Mouse (Mus musculus): ENCODE results near the gene Rpl39l.
"Not testable (repeated sequence)": the region's sequence is repeated elsewhere in the genome, so short reads cannot be mapped to it uniquely, and the experiment has no call there.

The Rpl39l gene

DNA sequence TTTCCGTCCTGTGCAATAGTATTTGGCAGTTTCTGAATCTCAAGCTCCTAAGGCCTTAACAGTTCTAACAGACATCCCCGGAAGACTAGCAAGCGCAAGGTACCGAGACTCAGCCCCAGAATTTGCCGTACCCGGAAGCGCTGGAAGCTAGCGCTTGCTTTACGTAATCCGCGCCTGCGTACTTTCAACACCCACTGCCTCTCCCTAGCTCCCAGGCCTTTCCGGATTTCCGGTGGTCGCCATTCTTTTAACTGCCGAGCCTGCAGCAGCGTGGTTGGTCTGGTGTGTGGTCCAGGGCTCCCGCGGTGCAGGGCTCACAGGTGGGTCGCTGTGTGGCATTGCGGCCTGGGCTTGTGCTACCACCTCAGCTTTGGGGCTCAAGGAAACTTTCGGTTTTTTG, at the start of gene Rpl39l:
Gene Rpl39l, plus strand, starts transcription at position 222 of the 400 bp plus-strand sequence.
- DNase-seq = no peak

GRCm38 (mm10) chr16:10127586-10127985, 42.4 kb upstream of the Rpl39l start:
- DNase-seq = no peak

GRCm38 (mm10) chr16:10129052-10129911, 40.7 kb upstream of the Rpl39l start:
- no peak for DNase-seq

GRCm38 (mm10) chr16:10143166-10143565, 26.9 kb upstream of the Rpl39l start:
- peak; percentile 55 for DNase-seq

- no peak for DNase-seq
Observed at GRCm38 (mm10) chr16:10147401-10147800, 22.6 kb upstream of the Rpl39l start.

DNA sequence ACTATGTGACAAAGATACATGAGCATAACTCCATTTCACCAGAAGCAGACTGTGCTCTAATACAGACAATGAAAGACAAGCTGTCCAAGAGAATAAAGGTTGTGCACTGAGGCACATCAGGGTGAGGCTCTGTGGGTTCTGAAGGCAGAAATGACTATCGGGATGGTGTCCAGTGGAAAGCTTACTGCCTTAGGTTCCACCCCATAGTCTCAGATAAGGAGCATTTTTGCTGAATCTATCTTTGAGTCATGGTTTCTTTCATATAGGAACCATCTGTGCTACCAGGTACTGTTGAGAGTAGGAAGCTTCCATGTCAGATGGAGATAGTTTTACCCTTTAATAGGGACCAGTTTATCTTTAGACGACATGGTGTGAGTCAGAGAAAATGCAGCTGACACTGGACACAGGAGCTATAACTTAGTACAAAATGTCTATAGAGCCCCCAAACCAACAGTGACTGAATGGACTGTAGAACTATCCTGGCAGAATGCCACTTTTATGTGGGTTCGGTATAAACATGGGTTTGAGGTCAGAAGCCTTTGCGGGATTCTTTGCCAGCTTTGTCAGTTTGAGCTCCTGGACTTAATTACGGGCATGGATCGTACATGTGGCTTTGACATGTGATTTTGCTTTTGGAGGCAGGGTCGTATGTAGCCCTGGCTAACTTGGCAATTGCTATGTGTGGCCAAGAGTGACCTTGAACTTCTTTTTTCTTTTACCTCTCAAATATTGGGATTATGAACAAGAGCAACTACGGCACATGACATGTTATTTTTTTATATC, 712 bp upstream of the Rpl39l start:
- no peak for DNase-seq

DNA sequence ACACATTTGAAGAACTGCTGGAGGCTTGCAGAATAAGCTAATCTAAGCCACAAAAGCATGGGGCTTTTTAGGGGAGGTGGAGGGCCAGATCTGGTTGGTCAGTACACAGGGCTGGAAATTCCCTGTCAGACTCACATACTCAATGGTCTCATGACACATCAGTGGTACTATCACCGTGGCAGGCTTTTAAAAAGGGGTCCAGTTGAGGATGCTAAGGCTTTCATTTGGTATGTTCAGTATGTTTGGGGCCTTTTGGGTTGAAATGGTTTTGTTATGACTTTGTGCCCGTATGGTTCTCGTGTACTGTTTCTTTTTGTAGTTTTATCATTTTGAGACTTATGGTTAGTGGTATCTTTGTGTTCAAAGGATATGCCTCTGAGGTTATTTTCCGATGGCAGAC, 1.2 kb downstream of the Rpl39l start:
- DNase-seq = no peak

DNA sequence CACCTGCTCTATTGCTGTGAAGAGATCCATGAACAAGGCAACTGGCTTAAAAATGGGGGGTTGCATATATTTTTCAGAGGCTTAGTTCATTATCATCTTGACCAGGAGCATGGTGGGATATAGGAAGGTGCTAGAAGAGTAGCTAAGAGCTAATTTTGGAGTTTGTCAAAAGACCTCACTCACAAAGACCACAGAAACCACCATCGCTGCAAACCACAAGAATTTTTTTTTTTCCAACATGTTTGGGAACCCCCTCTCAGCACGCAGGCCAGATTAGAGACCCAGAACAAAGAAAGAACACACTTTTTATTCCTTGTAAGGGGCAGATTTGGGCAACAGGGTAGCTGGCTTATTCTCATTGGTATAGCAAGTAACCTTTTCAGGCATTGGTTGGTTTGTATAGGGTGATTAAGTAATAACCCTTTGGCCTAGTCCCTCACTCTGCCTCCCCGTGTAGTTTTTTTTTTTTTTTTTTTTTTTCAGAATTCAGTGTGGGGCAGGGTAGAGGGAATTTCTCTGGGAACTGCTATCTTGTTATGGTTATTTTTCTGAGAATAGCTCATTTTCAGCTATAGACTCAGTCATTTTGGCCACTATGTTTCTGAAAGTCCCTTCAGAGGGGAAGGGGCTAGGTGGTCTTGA, 2.3 kb downstream of the Rpl39l start:
- no peak for DNase-seq

DNA sequence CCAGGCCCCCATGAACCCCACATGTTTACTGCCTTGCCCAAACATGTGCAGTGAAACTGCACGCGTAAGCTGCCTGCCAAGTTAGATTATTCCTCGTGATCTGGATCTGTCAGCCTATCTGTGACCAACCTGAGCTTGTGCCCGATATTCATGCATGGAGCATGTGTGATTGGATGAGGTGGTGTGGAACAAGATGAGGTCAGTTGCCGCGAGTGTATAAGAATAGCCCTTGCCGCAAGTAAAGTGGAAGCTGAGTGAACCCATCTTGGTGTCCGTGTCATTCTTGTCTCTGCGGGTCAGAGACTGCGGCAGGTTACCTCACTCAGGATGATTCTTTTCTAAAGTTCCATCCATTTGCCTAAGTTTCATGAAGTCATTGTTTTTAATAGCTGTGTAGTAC, 17.4 kb downstream of the Rpl39l start:
- not testable (repeated sequence) for DNase-seq

DNA sequence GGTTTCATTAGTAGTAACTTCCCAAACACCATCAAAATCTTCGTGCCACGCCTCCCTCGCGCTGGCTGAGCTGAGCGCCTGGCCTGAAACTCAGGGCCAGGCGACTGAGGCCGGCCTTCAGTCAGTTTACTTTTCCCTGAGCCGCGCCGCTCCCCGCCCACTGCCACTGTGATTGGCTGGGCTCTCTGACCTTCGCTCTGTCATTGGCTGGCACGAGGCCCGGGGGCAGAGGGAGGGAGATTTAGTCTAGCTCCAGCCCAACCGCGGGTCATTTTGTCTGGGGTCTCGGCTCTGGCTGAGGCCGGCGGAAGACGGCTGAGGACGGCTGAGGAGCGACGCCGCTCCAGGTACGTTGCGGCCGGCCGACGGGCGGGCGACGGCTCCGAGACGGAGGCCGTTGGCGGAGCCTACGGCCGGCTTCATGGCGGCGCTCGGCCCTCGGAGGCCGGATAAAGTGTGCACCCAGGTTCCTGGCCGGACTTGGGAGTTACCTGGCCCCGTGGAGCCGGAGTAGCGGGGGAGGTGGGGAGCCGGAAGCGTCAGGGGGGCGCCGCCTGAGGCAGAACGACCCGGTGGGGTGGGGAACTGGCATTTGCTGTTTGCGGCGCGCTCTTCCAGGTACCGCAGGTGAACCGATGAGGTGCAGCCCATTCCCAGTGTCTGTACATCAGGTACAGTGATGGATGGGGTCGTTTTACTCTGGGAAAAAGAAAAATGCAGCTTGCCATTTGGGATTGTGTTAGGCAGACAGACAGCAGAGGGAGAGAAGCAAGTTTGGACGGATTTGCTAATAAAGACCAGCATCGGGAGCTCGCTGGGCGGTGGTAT, 22.9 kb downstream of the Rpl39l start, which contains the start of gene Atf7ip2:
Gene Atf7ip2, plus strand, starts transcription at position 34 of the 828 bp plus-strand sequence.
- peak; percentile 94 for DNase-seq

DNA sequence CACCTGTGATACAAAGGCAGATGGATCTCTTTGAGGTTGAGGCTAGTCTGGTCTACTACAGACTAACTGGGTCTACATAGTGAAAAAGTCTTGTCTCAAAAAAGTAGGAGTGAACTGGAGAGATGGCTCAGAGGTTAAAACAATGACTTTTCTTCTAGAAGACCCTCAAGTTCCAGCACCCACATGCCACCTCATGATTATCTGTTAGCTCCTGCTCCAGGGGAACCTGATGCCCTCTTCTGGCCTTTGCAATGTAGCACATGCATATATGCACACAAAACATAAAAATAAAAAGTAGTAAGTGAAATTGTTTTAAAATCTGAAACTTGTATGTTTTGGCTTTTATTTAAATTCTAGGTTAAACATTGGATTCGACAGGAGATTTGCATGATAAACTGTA, 38.8 kb downstream of the Rpl39l start:
- DNase-seq = no peak

- not testable (repeated sequence) for DNase-seq
Observed at GRCm38 (mm10) chr16:10216366-10216765, 46.3 kb downstream of the Rpl39l start.

DNA sequence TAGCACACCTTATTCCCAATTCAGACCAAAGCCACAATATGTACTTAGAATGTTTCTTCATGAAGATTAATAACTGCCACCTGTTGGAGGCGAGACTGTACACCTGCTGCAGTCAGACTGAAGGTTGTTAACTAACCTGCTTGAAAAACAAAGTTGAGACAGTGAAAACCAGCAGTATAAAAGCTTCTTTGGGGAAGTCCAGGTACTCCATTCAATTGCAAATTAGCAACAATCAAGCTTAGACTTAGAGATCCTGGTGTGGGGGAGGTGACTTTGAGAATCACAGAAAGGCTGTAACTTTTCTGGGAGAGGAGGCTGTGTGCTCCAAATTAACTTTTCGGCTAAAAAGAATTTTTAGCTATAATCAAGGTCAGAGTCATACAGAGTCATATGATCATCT, 47.0 kb downstream of the Rpl39l start:
- DNase-seq = not testable (repeated sequence)

Measured in kidney, postnatal 14 days (tissue).